Mouse (Mus musculus) thymus, adult 2 months (tissue): ENCODE measurements around the gene Taf6l.

Experiments used
- CTCF ChIP-seq: fragments of 200-500 bp; IDR thresholded peaks from 2 replicates; pipeline ENCODE4 v1.5.1; 2012; ENCODE audit warnings: mild to moderate bottlenecking, control low read depth, low read length, moderate library complexity, borderline replicate concordance; ENCODE audit not compliant: control insufficient read depth, poor library complexity, insufficient read depth; ENCODE audit errors: extremely low read depth
- POLR2A ChIP-seq: fragments of 200-500 bp; IDR thresholded peaks from 2 replicates; pipeline ENCODE4 v1.6.1; 2012; ENCODE audit warnings: mild to moderate bottlenecking, low read length, control low read depth, moderate library complexity; ENCODE audit not compliant: control insufficient read depth, poor library complexity, insufficient read depth; ENCODE audit errors: extremely low read depth

GRCm38 (mm10) chr19:8765562-8765961 lies 20.7 kb downstream of the Taf6l start:
- TF ChIP-seq POLR2A (no peak), CTCF (no peak)
